Mouse (Mus musculus) bone marrow, adult 2 months (tissue): ENCODE measurements at regions not wholly inside any gene's neighbourhood (a gene's known extent, or its start where the extent isn't known, plus 50 kb on each side); places are given as distances from the start of the nearest gene placed in this dataset.

ENCODE experiments used
- CTCF ChIP-seq: fragments of 200-500 bp; IDR thresholded peaks from 2 replicates; pipeline ENCODE4 v1.5.1; 2011; ENCODE audit warnings: low read length, control low read depth; ENCODE audit not compliant: control insufficient read depth, insufficient read depth
- POLR2A ChIP-seq: fragments of 200-500 bp; IDR thresholded peaks from 2 replicates; pipeline ENCODE4 v1.6.1; 2011; ENCODE audit warnings: low read depth, mild to moderate bottlenecking, control low read depth, low read length, borderline replicate concordance; ENCODE audit not compliant: control insufficient read depth

DNA sequence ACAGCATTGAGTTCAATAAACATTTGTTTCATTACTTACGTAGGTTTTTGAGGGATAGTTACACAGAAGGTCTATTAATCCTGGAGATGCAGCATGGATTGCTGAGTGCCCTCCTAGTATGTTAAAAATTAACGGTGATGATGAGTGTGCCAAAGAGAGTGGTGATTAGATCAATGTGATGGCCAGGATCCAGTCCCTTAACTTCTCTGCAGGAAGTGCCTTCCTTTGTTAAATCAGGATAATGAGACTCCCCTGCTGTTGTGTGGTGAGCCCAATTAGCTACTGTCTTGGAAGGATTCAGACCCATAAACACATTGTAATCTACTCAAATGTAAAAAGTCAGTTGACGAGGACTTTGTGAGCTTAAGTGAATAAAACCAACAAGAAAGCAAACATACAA is 100.1 kb upstream of the Auts2 start:
- no peak for TF ChIP-seq POLR2A
- TF ChIP-seq CTCF, result no peak
